Mouse (Mus musculus) fat pad, adult 2 months (tissue): ENCODE results near the gene B4gat1.
"Not testable (repeated sequence)": the region's sequence is repeated elsewhere in the genome, so short reads cannot be mapped to it uniquely, and the experiment has no call there.

ENCODE experiments used
- DNase-seq: peaks from one replicate; pipeline ENCODE4 v3.0.0-alpha.2; 2011; ENCODE audit warnings: low read depth, low spot score; ENCODE audit errors: extremely low read depth

Gene B4gat1

GRCm38 (mm10) chr19:5038709-5039156 is at the start of gene B4gat1, which contains the start of gene AC124502.3:
TSS of gene B4gat1 (plus strand) at chr19:5038826.
TSS of gene AC124502.3 (plus strand) at chr19:5038891.
- no peak for DNase-seq

GRCm38 (mm10) chr19:4989013-4989412 is 49.6 kb upstream of the B4gat1 start:
- DNase-seq, result no peak

- DNase-seq, result no peak
Measured at GRCm38 (mm10) chr19:4989434-4990255, 49.0 kb upstream of the B4gat1 start.

DNA sequence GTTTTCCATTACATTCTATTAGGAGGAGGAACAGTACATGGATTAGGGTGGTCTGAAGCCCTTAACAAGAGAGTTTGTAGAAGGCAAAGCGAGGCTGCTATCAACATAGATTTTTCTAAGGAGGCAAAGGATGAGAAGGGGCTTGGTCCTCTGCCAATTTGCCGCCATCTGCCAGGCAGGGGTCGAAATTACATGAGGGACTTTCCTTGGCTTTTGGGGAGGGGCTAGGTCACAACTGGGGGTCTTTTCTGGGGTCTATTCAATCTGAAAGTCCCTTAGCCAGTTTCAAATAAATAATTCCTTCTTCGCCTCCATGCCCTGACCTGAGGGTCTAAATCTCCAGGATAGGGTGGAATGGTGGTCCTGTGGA is 48.4 kb upstream of the B4gat1 start, which contains the start of gene Npas4:
Gene Npas4, minus strand, starts transcription at position 61 of the 370 bp plus-strand sequence.
- DNase-seq, result no peak

DNA sequence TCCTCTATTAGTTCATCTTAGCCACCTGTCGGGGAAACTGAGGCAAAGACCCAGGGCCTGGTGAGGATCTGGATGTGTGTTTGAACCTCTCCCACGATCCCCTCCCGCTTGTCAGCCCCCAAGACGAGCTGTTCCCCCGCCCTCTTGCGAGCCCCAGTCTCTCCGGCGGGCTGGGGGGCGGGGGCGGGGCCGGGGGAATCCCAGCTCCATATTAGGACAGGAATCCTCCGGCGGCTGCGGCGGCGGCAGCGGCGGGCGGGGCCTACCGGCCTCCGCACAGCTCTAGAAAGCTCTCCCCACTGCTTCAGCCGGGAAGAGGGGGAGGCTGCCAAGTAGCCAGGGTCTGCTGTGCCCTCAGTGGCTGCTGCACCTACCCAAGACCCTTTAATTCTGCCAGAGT is 47.9 kb upstream of the B4gat1 start:
- no peak for DNase-seq

- no peak for DNase-seq
Measured at GRCm38 (mm10) chr19:4992371-4992770, 46.3 kb upstream of the B4gat1 start.

- DNase-seq, result no peak
Measured at GRCm38 (mm10) chr19:4992904-4993303, 45.7 kb upstream of the B4gat1 start.

DNA sequence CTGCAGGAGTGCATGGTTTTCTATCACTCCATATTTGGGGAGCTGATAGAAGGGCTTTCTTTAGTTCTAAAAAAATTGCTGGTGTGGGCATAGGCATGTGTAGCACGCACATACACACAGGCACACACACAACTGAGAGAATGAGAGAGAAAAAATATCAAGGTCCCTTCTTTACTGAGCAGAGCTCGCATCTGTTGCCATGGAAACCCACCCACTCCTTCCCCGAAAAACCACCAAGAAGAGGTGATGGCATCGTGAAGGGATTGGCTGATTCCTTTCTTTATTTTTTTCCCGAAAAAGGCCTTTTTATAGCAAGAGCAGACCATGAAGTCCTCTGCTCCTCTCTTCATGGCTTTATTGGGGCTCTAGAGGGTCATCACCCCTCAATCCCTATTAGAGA is 44.6 kb upstream of the B4gat1 start:
- DNase-seq, result no peak

GRCm38 (mm10) chr19:4999445-5000140 is 39.0 kb upstream of the B4gat1 start:
- DNase-seq, result no peak

DNA sequence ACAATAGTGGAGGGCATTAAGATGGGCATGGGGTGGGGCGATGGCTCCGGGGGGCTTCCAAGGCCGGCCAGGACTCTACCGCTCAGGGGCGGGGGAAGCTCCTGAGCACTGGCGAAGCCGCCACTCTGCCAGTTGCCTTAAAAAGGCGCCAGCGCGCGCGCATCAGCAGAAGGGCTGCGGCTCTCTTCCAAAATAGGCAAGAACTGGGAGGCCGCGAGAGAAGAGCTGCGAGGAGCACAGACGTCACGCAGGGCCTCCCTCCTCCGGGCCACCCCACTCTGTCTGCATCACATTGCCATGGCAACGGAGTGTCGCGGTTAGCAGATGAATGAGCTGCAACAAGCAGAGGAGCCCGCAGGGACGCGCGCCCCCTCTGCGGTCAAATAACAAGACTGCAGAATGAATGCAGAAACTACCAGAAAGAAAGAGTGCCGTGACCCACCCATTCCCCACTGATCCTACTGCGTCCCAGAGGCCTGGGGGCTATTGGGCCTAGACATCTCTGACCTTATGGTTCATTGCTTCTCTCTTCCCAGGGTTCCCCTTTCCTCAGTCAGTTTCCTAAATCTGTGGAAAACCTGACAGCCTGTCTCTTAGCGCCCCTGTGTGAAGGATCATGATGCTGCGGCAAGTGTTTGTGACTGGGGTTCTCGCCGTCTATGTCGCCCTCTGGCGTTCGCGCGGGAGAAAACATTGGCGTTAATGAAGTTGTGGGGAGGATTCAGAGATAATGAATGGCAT is 36.8 kb upstream of the B4gat1 start:
- no peak for DNase-seq

- not testable (repeated sequence) for DNase-seq
Measured at GRCm38 (mm10) chr19:5003644-5004043, 35.0 kb upstream of the B4gat1 start.

- no peak for DNase-seq
Measured at GRCm38 (mm10) chr19:5004925-5005324, 33.7 kb upstream of the B4gat1 start.

- DNase-seq, result no peak
Measured at GRCm38 (mm10) chr19:5013138-5013537, 25.5 kb upstream of the B4gat1 start.

DNA sequence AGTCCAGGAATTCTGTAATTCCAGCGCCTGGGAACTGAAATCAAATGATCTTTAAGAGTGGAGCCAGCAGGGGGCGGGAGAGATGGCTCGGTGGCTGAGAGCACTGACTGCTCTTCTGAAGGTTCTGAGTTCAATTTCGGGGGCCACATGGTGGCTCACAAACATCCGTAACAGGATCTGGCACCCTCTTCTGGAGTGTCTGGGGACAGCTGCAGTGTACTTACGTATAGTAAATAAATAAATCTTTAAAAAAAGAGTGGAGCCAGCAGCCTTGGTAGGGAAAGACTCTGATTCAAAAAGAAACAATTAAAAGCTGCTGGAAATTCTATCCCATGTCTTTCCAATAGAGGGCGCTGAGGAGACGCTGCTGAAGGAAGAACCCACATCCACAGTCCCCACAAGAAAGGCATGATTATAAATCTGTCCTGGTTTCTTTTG is 23.6 kb upstream of the B4gat1 start:
- DNase-seq, result no peak

- peak; percentile 91 for DNase-seq
Measured at GRCm38 (mm10) chr19:5016221-5016742, 22.3 kb upstream of the B4gat1 start.

GRCm38 (mm10) chr19:5016782-5017181 is 21.8 kb upstream of the B4gat1 start:
- no peak for DNase-seq

DNA sequence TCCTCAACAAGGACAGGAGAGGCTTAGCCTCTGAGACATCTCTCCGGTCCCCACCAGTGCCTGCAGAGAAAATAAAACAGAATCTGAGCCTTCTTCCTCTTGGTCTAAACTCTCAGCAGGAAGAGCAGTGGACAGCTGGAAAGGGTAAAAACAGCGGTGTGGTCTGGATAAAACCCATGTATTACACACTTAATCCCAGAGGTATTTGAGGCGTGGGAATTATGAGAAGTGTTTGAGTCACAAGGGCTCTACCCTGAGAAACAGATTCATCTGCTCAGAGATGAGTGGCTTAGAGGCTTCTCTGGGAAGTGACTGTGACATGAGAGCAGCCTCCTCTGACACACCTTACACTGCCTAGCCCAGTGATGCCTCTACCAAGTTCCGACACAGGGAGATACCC is 21.0 kb upstream of the B4gat1 start:
- DNase-seq, result no peak

GRCm38 (mm10) chr19:5018191-5018590 is 20.4 kb upstream of the B4gat1 start:
- DNase-seq, result no peak

GRCm38 (mm10) chr19:5021416-5021815 is 17.2 kb upstream of the B4gat1 start:
- DNase-seq, result no peak

DNA sequence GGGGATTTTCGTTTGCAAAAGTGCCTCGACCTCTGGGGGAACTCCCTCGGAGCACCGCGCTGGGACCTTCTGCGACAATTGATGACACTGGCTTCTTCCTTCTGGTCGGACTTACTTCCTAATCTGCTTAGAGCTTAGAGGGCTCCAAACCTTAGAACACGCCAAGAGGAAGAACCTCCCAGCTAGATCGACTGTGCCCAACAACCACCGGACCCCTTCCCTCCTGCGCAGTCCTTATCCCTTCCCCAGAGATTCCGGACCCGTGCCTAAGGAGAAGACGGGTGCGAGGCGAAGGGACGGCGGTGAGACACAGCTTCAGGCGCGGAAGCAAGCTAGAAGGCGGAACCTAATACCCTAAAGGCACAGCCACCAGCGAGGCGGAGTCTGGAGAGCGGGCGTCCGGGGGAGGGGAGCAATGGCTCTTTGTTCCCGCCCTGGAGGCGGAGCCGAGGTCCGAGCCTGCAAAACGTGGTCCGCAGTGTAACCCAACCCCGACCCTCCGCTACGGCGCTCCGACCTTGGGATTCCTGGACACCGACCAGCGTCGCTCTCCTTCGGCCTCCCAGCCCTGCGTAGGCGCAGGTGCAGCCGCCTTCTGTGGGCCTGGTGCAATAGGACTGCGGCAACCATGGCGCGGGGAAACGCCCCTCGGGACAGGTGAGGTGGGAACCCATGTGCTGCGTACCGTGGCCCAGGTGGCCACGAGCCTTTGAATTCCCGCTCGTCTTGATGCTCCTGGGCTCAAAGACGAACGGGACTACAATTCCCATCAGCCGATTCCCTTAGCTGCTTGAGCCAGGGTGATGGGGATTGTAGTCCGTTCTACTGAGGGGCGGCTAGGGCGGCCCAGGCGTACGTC is 14.8 kb upstream of the B4gat1 start, which contains the start of gene Slc29a2:
Gene Slc29a2, plus strand, starts transcription at position 240 of the 859 bp plus-strand sequence.
- DNase-seq, result no peak
